Mouse (Mus musculus): ENCODE data around the gene Gm10134.

- TF ChIP-seq CTCF (IDR thresholded peaks at IDR 0.05; ENCODE audit: low read depth, low read length) (no peak), POLR2A (IDR thresholded peaks at IDR 0.05; ENCODE audit: extremely low read depth, insufficient read depth, low read length) (no peak)
These were observed 10.6 kb upstream of the Gm10134 start for GRCm38 (mm10) chr2:28495207-28495756.
